Mouse (Mus musculus) sigmoid colon, adult 10 weeks (tissue): ENCODE results near the gene Tmem14c. TPM values are rescaled to one million over a fixed set of nuclear protein-coding genes. Genes with fewer than 3 reads are reported as not detected.

ENCODE experiments used
- polyA plus RNA-seq: library from polyadenylated mRNA; stranded (reverse); fragments of 350-450 nt; fragmentation: Illumina TruSeq; extraction: RNeasy Lipid Tissue Mini Kit (QIAGEN cat#74804); gene quantifications from one replicate; pipeline ENCODE4 v1.2.3, GENCODE M21; 2014; ENCODE audit warnings: low read depth, low replicate concordance

Tmem14c gene
- polyA plus RNA-seq, result 39.7 TPM

GRCm38 (mm10) chr13:41015829-41016634, at the start of gene Tmem14c:
Gene Tmem14c (plus strand): TSS chr13:41016292.

GRCm38 (mm10) chr13:41000926-41001639, 15.0 kb upstream of the Tmem14c start, which contains the start of gene Pak1ip1:
Gene Pak1ip1 (plus strand): TSS chr13:41001023.

Other genes with a start within 250 kb of the Tmem14c start
- gene Gcnt2, start 156.5 kb upstream of the Tmem14c start, polyA plus RNA-seq, result 27.0 TPM
- gene Pak1ip1, start 15.3 kb upstream of the Tmem14c start, polyA plus RNA-seq, result 53.0 TPM
- gene Mak, start 63.4 kb downstream of the Tmem14c start, polyA plus RNA-seq, result not detected
- gene Gcm2, start 94.7 kb downstream of the Tmem14c start, polyA plus RNA-seq, result not detected
- not detected for gene Sycp2l, start 98.0 kb downstream of the Tmem14c start, polyA plus RNA-seq
- 0.25 TPM for gene Elovl2, start 204.1 kb downstream of the Tmem14c start, polyA plus RNA-seq
- gene Smim13, start 233.6 kb downstream of the Tmem14c start, polyA plus RNA-seq, result 33.6 TPM